Mouse (Mus musculus) neural tube, embryonic 15.5 days (tissue): ENCODE data around the gene Pde6h. TPM values are rescaled to one million over a fixed set of nuclear protein-coding genes. Genes with fewer than 3 reads are reported as not detected.
"Not testable (repeated sequence)": the region's sequence is repeated elsewhere in the genome, so short reads cannot be mapped to it uniquely, and the experiment has no call there.

Experiments
- ATAC-seq: fragments of 200-750 bp; cut with Nextera tagmentation; 2 replicates; pipeline ENCODE4 v1.8.0; 2017; ENCODE audit warnings: mild to moderate bottlenecking, moderate TSS enrichment, moderate library complexity; ENCODE audit not compliant: low FRiP score
- H3K27ac ChIP-seq: fragments of 300-500 bp; sonication (generic); replicated peaks from 2 replicates; pipeline ENCODE4 v1.5.1; 2015; ENCODE audit warnings: mild to moderate bottlenecking, inconsistent platforms
- H3K27me3 ChIP-seq: fragments of 300-500 bp; sonication (generic); replicated peaks from 2 replicates; pipeline ENCODE4 v1.6.1; 2015; ENCODE audit warnings: inconsistent platforms
- H3K36me3 ChIP-seq: fragments of 300-500 bp; sonication (generic); 2 replicates; pipeline ENCODE4 v1.6.1; 2015; ENCODE audit warnings: inconsistent platforms
- H3K4me1 ChIP-seq: fragments of 300-500 bp; sonication (generic); 2 replicates; pipeline ENCODE4 v1.6.1; 2015; ENCODE audit warnings: inconsistent platforms
- H3K4me2 ChIP-seq: fragments of 300-500 bp; sonication (generic); 2 replicates; pipeline ENCODE4 v1.6.1; 2015; ENCODE audit warnings: inconsistent platforms, mild to moderate bottlenecking, moderate library complexity
- H3K4me3 ChIP-seq: fragments of 300-500 bp; sonication (generic); replicated peaks from 2 replicates; pipeline ENCODE4 v1.5.1; 2015; ENCODE audit warnings: mild to moderate bottlenecking, inconsistent platforms
- H3K9ac ChIP-seq: fragments of 300-500 bp; sonication (generic); replicated peaks from 2 replicates; pipeline ENCODE4 v1.6.1; 2015; ENCODE audit warnings: mild to moderate bottlenecking, inconsistent platforms
- H3K9me3 ChIP-seq: fragments of 300-500 bp; sonication (generic); replicated peaks from 2 replicates; pipeline ENCODE4 v1.6.1; 2016; ENCODE audit warnings: inconsistent platforms
- WGBS: fragments of 180-500 bp; shearing (Covaris S2); methylation state at CpG from one replicate; pipeline ENCODE4 v1.1.7; 2015; ENCODE audit warnings: mixed read lengths; 5-methylcytosine and 5-hydroxymethylcytosine counted together
- polyA plus RNA-seq: library from polyadenylated mRNA; unstranded; fragments of >200 nt; fragmentation: Nextera tagmentation; extraction: Ambion mirVana; gene quantifications from 2 replicates; pipeline ENCODE4 v1.2.1, GENCODE M21; 2015

Pde6h gene
- polyA plus RNA-seq, 1 experiment from 2014 or later = 0.33 TPM

GRCm38 (mm10) chr6:136964609-136965510 is 41.2 kb downstream of the Pde6h start:
- no peaks in the 10 kb centered on the region for H3K36me3 ChIP-seq
- H3K9me3 ChIP-seq = no peaks in the 10 kb centered on the region
- no peak overlapping the region for H3K4me2 ChIP-seq
- no peaks in the 10 kb centered on the region for H3K4me1 ChIP-seq
- no peaks in the 10 kb centered on the region for H3K27me3 ChIP-seq
- H3K4me3 ChIP-seq = no peak overlapping the region
- H3K27ac ChIP-seq = no peak overlapping the region
- no peak for ATAC-seq
- WGBS = 64% methylated on average over 13 of the region's 13 CpGs
- no peak overlapping the region for H3K9ac ChIP-seq

- H3K9me3 ChIP-seq = no peaks in the 10 kb centered on the region
- 80% methylated on average over 10 of the region's 10 CpGs for WGBS
- H3K27ac ChIP-seq = no peak overlapping the region
- no peak overlapping the region for H3K4me2 ChIP-seq
- H3K4me1 ChIP-seq = no peaks in the 10 kb centered on the region
- no peaks in the 10 kb centered on the region for H3K27me3 ChIP-seq
- H3K9ac ChIP-seq = no peak overlapping the region
- H3K36me3 ChIP-seq = no peaks in the 10 kb centered on the region
- ATAC-seq = no peak
- no peak overlapping the region for H3K4me3 ChIP-seq
These were observed 42.3 kb downstream of the Pde6h start for GRCm38 (mm10) chr6:136965912-136966311.

- WGBS = 67% methylated on average over 4 of the region's 4 CpGs
These were observed 43.8 kb downstream of the Pde6h start for GRCm38 (mm10) chr6:136967466-136967865.

DNA sequence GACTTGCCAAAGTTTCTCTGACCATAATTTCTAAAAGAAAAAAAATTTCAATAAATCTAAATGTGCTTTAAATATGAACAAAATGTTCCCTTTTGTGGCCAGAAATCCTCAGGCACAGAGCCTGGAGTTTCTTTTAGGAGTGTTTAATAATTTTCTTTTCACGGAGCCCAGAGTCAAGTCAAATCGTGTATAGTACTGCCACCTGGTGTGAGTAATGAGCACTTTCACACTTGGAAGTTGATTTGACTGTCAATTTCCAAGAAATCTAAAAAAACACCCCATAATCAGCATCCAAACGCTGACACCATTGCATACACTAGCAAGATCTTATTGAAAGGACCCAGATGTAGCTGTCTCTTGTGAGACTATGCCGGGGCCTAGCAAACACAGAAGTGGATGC is 45.2 kb downstream of the Pde6h start:
- not testable (repeated sequence) for H3K9ac ChIP-seq, ATAC-seq, H3K36me3 ChIP-seq, H3K27ac ChIP-seq, H3K4me3 ChIP-seq, H3K4me2 ChIP-seq, H3K4me1 ChIP-seq, H3K27me3 ChIP-seq, H3K9me3 ChIP-seq
- WGBS = 48% methylated on average over 4 of the region's 4 CpGs

More at GRCm38 (mm10) chr6:136967466-136967865, 43.8 kb downstream of the Pde6h start:
- Histone ChIP-seq H3K9me3 (no peaks in the 10 kb centered on the region), H3K4me3 (no peak overlapping the region), H3K4me1 (no peaks in the 10 kb centered on the region), H3K27ac (no peak overlapping the region), H3K36me3 (no peaks in the 10 kb centered on the region), H3K4me2 (no peak overlapping the region), H3K27me3 (no peaks in the 10 kb centered on the region), H3K9ac (no peak overlapping the region)
- no peak for ATAC-seq

DNA sequence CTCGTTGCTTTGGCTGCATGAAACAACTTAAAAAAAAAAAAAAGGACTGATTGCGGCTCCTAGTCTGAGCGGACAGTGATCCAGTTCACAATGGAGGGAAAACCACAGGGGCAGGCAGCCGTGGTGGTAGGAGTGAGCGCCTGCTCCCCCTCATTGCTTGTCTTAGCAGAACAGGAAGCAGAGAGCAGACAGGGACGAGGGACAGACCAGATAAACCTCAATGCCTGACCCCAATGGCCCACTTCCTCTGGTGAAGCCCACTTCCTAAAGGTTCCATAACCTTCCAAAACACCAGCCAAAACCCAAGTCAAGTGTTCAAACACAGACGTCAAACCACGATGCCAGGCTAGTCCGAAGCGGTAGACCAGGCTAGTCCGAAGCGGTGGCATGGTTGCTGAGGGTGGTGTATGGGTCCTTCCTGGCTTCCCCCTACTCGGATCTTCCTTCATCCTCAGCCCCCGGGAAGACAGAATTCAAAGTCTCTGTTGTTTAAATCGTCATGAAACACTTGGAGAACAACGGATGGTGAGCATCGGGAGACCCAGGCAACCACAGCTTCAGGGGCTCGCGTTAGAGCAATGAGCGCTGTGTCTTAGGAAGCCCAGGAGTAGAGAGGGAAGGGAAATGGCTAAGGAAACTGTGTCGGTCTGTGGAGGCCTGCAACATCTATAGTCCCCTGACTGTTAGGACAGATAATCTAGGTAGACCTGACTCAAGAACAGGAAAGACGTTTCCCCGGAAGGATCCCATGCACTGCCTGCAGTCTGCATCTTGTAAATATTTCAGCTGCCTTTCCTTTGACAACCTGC is 55.8 kb downstream of the Pde6h start:
- H3K4me2 ChIP-seq = no peak overlapping the region
- H3K27ac ChIP-seq = no peak overlapping the region
- 86% methylated on average over 23 of the region's 23 CpGs for WGBS
- no peaks in the 10 kb centered on the region for H3K36me3 ChIP-seq
- H3K27me3 ChIP-seq = no peaks in the 10 kb centered on the region
- ATAC-seq = no peak
- H3K4me1 ChIP-seq = peaks cover 7% of the 10 kb centered on the region
- no peak overlapping the region for H3K4me3 ChIP-seq
- H3K9ac ChIP-seq = no peak overlapping the region
- H3K9me3 ChIP-seq = no peaks in the 10 kb centered on the region

- no peak overlapping the region for H3K4me3 ChIP-seq
- peaks cover 7% of the 10 kb centered on the region for H3K4me1 ChIP-seq
- no peaks in the 10 kb centered on the region for H3K36me3 ChIP-seq
- 23% methylated on average over 3 of the region's 3 CpGs for WGBS
- no peaks in the 10 kb centered on the region for H3K27me3 ChIP-seq
- no peaks in the 10 kb centered on the region for H3K9me3 ChIP-seq
- no peak overlapping the region for H3K9ac ChIP-seq
- no peak overlapping the region for H3K27ac ChIP-seq
- H3K4me2 ChIP-seq = no peak overlapping the region
- ATAC-seq = peak; percentile 69
These were observed 56.7 kb downstream of the Pde6h start for GRCm38 (mm10) chr6:136980331-136980746.

GRCm38 (mm10) chr6:136982581-136982980 is 58.9 kb downstream of the Pde6h start:
- peaks cover 7% of the 10 kb centered on the region for H3K4me1 ChIP-seq
- no peak overlapping the region for H3K9ac ChIP-seq
- H3K36me3 ChIP-seq = no peaks in the 10 kb centered on the region
- H3K4me3 ChIP-seq = no peak overlapping the region
- no peaks in the 10 kb centered on the region for H3K27me3 ChIP-seq
- 74% methylated on average over 6 of the region's 6 CpGs for WGBS
- H3K27ac ChIP-seq = no peak overlapping the region
- no peaks in the 10 kb centered on the region for H3K9me3 ChIP-seq
- H3K4me2 ChIP-seq = no peak overlapping the region
- no peak for ATAC-seq

DNA sequence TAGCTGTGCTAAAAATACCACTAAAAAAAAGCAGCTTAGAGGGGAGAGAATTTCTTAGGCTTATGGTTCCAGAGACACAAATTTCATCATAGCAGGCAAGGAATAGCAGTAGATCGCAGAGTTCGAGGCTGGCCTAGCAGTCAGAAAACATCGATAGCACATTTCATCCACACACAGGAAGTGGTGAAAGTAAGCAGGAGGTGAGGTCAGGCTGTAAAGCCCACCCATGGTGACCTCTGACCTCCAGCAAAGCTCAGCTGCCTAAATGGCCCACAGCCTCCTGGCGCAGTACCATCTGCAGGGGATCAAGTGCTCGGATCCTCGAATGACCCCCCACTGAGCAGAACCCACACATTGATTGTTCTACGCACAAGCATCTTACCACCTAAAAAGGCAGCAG is 59.6 kb downstream of the Pde6h start:
- Histone ChIP-seq H3K4me2 (no peak overlapping the region), H3K9ac (no peak overlapping the region), H3K27ac (no peak overlapping the region), H3K27me3 (no peaks in the 10 kb centered on the region), H3K4me1 (peaks cover 7% of the 10 kb centered on the region), H3K36me3 (no peaks in the 10 kb centered on the region), H3K9me3 (no peaks in the 10 kb centered on the region), H3K4me3 (no peak overlapping the region)
- ATAC-seq = no peak
- 49% methylated on average over 7 of the region's 7 CpGs for WGBS

DNA sequence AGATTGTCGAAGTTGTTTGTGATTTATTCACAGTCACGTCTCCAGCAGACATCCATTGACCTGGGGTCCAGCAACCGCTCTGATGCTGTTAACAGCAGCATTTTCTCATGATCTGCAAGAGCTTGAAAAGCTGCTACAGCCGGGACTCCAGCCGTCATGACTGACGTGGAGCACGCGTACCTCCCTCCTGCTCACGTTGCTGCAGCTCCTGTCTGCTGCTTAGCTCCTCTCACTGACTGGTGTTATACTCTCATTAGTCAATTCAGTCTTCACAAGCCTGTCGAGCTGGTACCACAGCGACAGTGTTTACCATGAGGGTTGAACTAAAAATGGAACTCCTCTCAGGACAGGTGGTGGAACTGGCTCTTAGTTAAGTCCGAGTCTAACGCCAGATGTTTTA is 62.4 kb downstream of the Pde6h start:
- H3K9ac ChIP-seq = no peak overlapping the region
- WGBS = 66% methylated on average over 13 of the region's 13 CpGs
- no peaks in the 10 kb centered on the region for H3K36me3 ChIP-seq
- no peak for ATAC-seq
- H3K9me3 ChIP-seq = no peaks in the 10 kb centered on the region
- no peak overlapping the region for H3K27ac ChIP-seq
- no peaks in the 10 kb centered on the region for H3K27me3 ChIP-seq
- H3K4me1 ChIP-seq = peaks cover 14% of the 10 kb centered on the region
- no peak overlapping the region for H3K4me3 ChIP-seq
- peak overlapping the region; percentile 7; the same call in 1 of the 2 replicates for H3K4me2 ChIP-seq

DNA sequence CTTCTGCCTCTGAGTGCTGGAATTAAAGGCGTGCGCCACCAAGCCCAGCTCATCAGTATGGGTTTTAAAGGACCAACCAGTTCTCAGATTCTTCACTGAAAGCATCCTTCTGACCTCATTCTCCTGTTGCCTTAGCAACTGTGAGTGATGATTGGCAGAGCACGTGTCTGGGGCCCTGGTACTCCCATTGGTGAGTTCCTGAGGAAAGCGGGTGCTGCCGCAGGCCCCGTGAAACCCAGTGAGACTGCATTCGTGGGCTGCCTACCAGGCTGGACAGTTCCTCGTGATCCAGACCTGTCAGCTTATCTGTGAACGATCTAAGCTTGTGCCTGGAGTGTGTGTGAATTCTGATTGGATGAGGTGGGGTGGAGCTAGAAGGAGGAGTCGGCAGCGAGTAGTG is 63.1 kb downstream of the Pde6h start:
- Histone ChIP-seq H3K4me2 (no peak overlapping the region), H3K4me1 (peaks cover 17% of the 10 kb centered on the region), H3K4me3 (no peak overlapping the region), H3K27ac (no peak overlapping the region), H3K36me3 (no peaks in the 10 kb centered on the region), H3K27me3 (no peaks in the 10 kb centered on the region), H3K9ac (no peak overlapping the region), H3K9me3 (no peaks in the 10 kb centered on the region)
- WGBS = 69% methylated on average over 11 of the region's 11 CpGs
- no peak for ATAC-seq

DNA sequence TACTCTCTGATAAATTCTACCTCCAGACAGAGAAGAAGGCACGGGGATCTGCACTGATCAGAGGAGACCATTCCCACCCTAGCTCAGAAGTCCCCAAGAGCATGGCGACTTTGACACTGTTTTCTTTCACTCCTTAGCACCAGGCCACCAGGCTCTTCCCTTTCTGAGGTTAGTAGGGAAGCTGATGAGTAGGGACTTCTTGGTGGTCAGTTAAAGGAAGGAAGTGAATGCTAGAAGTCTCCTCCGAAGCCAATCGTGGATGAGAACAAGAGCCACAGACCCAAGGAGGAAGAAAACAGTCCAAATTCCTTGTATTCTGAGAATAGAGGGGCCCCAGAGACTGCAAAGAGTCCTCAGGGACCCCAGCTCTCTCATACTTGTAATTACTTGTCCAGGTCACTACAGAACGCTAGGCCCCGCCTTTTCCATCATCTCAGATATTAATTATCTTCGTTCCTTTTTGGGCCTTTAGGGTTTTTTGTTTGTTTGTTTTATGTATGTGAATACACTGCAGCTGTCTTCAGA is 65.0 kb downstream of the Pde6h start:
- ATAC-seq = no peak
- Histone ChIP-seq H3K4me1 (peaks cover 13% of the 10 kb centered on the region), H3K27ac (no peak overlapping the region), H3K4me2 (no peak overlapping the region), H3K27me3 (no peaks in the 10 kb centered on the region), H3K36me3 (no peaks in the 10 kb centered on the region), H3K9me3 (no peaks in the 10 kb centered on the region), H3K4me3 (no peak overlapping the region), H3K9ac (no peak overlapping the region)
- 92% methylated on average over 7 of the region's 7 CpGs for WGBS
